Mouse (Mus musculus): Measurements from ENCODE around the gene Skint5.
"Not testable (repeated sequence)": the region's sequence is repeated elsewhere in the genome, so short reads cannot be mapped to it uniquely, and the experiment has no call there.

Skint5 gene

GRCm38 (mm10) chr4:113999403-113999802 lies at the start of gene Skint5:
TSS of gene Skint5 (minus strand) at chr4:113999503.
- DNase-seq (ENCODE audit: low spot score) = no peak

- DNase-seq (ENCODE audit: low spot score) = no peak
These were observed 42.0 kb downstream of the Skint5 start for GRCm38 (mm10) chr4:113957343-113957742.

- DNase-seq (ENCODE audit: low spot score) = no peak
These were observed 235.1 kb downstream of the Skint5 start for GRCm38 (mm10) chr4:113764182-113764581.

GRCm38 (mm10) chr4:113763684-113764083 lies 235.6 kb downstream of the Skint5 start:
- no peak for DNase-seq (ENCODE audit: low spot score)

GRCm38 (mm10) chr4:113448230-113448629 lies 551.1 kb downstream of the Skint5 start:
- not testable (repeated sequence) for DNase-seq (ENCODE audit: low spot score)
